Mouse (Mus musculus): ENCODE results near the gene Sit1. TPM values are rescaled to one million over a fixed set of nuclear protein-coding genes. Genes with fewer than 3 reads are reported as not detected.

The Sit1 gene
- polyA plus RNA-seq (2017; shearing (Covaris generic)) = 100 to 1,000 TPM; 144 to 199 TPM

- ATAC-seq = peak; percentile 76
Measured at GRCm38 (mm10) chr4:43483535-43484091, at the start of gene Sit1. Gene Sit1, minus strand, starts transcription at chr4:43483734.

- no peak for ATAC-seq
Measured at GRCm38 (mm10) chr4:43533270-43533669, 49.7 kb upstream of the Sit1 start.

GRCm38 (mm10) chr4:43530581-43530980, 47.0 kb upstream of the Sit1 start:
- peak; percentile 76 for ATAC-seq

- no peak for ATAC-seq
Measured at GRCm38 (mm10) chr4:43530081-43530501, 46.6 kb upstream of the Sit1 start.

GRCm38 (mm10) chr4:43528487-43528886, 45.0 kb upstream of the Sit1 start:
- ATAC-seq = no peak

GRCm38 (mm10) chr4:43527880-43528279, 44.3 kb upstream of the Sit1 start:
- ATAC-seq = no peak

GRCm38 (mm10) chr4:43519956-43520355, 36.4 kb upstream of the Sit1 start:
- peak; percentile 91 for ATAC-seq

- no peak for ATAC-seq
Measured at GRCm38 (mm10) chr4:43519551-43519950, 36.0 kb upstream of the Sit1 start.

GRCm38 (mm10) chr4:43515764-43516708, 32.5 kb upstream of the Sit1 start:
- ATAC-seq = no peak

GRCm38 (mm10) chr4:43513791-43514190, 30.3 kb upstream of the Sit1 start:
- ATAC-seq = no peak

GRCm38 (mm10) chr4:43513300-43513699, 29.8 kb upstream of the Sit1 start:
- no peak for ATAC-seq

- ATAC-seq = no peak
Measured at GRCm38 (mm10) chr4:43512653-43513052, 29.1 kb upstream of the Sit1 start.

GRCm38 (mm10) chr4:43511675-43512454, 28.3 kb upstream of the Sit1 start:
- no peak for ATAC-seq

GRCm38 (mm10) chr4:43509109-43509508, 25.6 kb upstream of the Sit1 start:
- no peak for ATAC-seq

GRCm38 (mm10) chr4:43508666-43508997, 25.1 kb upstream of the Sit1 start:
- peak; percentile 99 for ATAC-seq

GRCm38 (mm10) chr4:43507938-43508665, 24.6 kb upstream of the Sit1 start:
- no peak for ATAC-seq

- ATAC-seq = no peak
Measured at GRCm38 (mm10) chr4:43506536-43507185, 23.1 kb upstream of the Sit1 start, which contains the start of gene Car9. Gene Car9, plus strand, starts transcription at chr4:43506966.

- ATAC-seq = no peak
Measured at GRCm38 (mm10) chr4:43506074-43506473, 22.5 kb upstream of the Sit1 start.

GRCm38 (mm10) chr4:43504269-43504668, 20.7 kb upstream of the Sit1 start:
- ATAC-seq = no peak

GRCm38 (mm10) chr4:43503506-43503905, 20.0 kb upstream of the Sit1 start:
- ATAC-seq = no peak

GRCm38 (mm10) chr4:43503041-43503440, 19.5 kb upstream of the Sit1 start:
- ATAC-seq = no peak
